Mouse (Mus musculus) layer of hippocampus, adult 9-10 months (tissue): ENCODE measurements around the gene Inpp5b.
A peak's percentile ranks its signal among the peaks of the same experiment; 100 is the strongest.
"Not testable (repeated sequence)": the region's sequence is repeated elsewhere in the genome, so short reads cannot be mapped to it uniquely, and the experiment has no call there.

ENCODE experiments used
- DNase-seq: peaks from one replicate; pipeline ENCODE4 v3.0.0; 2022; ENCODE audit warnings: low spot score

Inpp5b gene

GRCm38 (mm10) chr4:124709961-124710446, 31.6 kb upstream of the Inpp5b start:
- DNase-seq = no peak

DNA sequence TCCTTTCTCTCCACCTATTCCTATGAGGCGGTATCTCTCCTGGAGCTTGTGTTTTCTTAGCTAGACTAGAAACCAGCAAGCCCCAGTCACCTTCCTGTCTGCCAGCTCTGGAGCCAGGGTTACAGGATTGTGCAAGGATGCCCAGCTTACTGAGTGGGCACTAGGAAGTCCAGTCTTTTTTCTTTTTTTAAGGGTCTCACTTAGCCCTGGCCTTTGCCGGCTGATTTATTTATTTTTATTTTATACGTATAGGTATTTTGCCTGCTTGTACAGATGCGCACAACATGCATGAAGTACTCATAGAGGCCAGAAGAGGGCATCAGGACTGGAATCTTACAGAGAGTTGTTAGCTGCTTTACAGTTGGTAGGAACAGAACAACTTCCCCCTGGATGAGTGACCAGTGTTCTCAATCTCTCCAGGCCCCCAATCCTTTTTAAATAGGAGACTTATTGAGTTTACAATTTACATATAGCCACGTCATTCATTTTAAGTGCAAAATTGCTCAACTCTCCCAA, 30.8 kb upstream of the Inpp5b start:
- no peak for DNase-seq

DNA sequence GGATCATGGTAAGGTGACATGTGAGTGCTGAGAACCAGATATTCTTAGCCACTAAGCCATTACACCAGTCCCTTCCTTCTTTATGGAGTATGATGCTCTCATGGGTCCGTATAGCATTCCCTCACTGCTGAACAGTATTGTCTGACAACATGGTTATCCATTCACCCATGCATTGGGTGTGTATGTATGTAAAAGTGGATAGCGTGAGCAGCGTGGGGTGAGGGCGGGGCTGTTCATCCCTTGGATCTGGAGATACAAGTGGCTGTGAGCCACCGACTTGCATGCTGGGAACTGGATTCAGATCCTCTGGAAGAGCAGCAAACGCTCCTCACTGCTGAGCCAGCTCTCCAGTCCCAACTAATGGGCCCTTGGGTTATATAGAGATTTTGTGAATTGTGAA, 29.0 kb upstream of the Inpp5b start:
- no peak for DNase-seq

DNA sequence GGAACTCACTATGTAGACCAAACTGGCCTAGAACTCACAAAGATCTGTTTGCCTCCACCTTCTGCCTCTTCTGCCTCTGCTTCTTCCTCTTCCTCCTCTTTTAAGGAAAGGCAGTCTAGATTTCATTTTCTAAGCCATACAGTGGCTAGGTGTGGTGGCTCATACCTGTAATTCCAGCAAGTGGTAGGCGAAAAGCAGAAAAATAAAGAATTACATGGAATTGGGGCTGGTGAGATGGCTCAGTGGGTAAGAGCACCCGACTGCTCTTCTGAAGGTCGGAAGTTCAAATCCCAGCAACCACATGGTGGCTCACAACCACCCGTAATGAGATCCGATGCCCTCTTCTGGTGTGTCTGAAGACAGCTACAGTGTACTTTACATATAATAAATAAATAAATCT, 27.8 kb upstream of the Inpp5b start:
- DNase-seq = not testable (repeated sequence)

DNA sequence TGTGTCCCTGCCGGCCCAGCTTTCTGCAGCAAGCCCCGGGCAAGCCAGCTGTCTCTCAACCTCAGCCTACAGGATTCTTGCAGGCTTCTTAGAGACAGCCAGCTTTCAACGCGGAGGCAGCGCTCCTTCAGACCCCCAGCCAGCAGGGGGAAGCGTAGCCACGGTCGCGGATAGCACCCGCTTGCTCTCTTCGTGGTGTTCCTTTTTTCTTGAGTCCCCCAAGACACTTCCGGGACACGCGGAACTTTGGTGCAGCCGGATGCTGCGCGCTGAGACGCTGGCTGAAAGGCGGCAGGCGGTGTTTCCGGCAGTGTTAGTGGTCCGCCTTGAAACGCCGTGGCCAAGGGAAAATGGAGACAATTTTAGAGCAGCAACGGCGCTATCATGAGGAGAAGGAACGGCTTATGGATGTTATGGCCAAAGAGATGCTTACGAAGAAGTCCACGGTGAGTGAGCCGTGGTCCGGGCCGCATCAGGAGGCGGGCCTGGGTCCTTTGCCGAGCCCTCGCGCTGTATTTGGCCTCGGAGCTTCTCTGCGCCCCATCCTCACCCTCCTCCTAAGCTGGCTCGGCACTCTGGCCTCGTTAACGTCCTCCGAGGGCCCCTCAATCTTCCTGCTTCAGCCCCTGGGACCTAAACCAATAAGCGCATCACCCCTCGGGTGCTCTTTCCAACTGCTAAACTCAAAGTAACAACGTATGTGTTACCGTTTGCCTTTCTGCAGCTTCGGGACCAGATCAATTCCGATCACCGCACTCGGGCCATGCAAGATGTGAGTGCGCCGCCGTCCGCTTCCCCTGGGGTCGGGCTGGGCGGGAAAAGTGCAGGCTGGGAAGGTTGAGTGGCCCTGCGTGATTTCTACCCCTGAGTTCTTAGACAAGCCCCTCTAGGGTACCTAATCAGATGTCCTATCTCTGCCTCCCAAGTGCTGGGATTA, 26.8 kb upstream of the Inpp5b start, which contains the start of gene Sf3a3:
Gene Sf3a3, plus strand, starts transcription at position 232 of the 937 bp plus-strand sequence.
- peak; percentile 90 for DNase-seq

GRCm38 (mm10) chr4:124719101-124719500, 22.5 kb upstream of the Inpp5b start:
- DNase-seq = no peak

- DNase-seq = no peak
Observed at GRCm38 (mm10) chr4:124726121-124726520, 15.5 kb upstream of the Inpp5b start.

DNA sequence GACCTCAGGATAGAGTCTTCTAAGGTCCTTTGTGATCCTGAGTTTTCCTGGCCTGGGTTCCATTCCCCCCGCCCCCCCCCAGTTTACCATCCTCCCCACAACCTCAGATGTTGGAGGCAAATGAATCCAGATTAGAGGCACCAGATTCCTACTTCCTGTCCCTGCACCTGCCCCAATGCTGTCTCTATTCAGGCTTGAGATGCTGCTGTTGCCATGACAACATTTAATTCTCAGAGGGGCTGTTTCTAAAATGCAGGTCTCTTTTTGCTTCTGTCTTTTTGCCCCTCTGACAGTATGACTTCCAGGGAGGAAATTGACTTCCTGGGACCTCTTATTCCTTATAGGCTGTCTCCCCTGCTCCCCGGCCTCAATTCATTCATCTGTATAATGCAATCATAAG, 4.7 kb upstream of the Inpp5b start:
- DNase-seq = no peak

- no peak for DNase-seq
Observed at GRCm38 (mm10) chr4:124737486-124737885, 4.2 kb upstream of the Inpp5b start.

DNA sequence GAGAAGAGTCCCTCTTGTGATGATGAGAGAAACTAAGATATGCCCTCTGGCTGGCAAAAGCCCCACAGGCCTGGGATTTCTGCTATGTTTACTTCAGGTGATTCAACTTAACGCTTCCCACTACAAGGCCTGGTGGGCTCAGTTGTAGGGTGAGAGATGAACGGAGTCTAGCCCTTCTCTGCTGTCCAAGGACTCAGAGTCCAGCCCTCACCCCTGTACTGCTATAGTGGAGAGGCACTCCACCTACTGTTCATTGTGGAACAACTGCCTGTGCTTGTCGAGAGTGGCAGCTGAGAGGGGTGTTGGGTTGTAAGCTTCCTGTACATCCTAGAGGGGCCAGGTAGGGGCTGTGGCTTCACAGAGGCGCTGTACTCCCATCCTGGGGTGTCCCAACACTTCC, 3.6 kb upstream of the Inpp5b start:
- no peak for DNase-seq

- DNase-seq = no peak
Observed at GRCm38 (mm10) chr4:124738783-124739182, 2.9 kb upstream of the Inpp5b start.

DNA sequence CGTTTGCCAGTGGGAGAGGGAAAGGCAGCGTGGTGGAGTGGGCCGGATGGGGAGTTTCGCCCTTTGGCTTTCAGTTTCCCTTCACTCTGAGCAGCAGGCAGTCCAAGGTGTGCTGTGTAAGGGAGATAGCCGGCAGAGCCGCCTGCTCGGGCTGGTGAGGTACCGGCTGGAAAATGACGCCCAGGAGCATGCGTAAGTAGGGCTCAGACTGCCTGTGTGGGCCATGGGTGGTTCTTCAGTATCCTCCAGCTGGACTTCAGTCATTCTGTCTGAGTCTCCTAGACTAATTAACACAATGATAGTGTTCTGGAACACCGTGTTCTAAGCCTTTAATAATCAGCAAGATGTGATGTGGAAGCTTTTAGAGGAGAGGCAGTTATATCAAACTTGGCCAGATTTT, 1.2 kb downstream of the Inpp5b start:
- no peak for DNase-seq

DNA sequence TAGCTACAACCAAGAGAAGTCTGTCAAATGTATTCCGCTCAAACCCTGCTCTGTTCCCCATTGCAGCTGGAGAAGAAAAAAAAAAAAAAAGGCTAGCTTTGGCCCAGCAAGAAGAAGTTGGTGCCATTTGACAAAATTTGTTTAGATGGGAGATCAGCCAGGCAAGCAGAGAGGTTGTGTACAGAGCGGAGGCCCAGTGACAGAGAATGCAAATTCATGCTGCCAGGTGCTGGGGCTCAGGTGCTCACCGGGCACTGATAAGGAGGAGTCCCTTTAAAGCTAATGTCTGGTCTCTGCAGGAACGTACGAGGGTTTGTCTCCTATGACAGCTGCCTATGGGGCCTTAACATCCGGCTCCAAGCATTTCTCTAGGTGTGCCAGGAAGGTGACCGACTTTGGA, 4.9 kb downstream of the Inpp5b start:
- DNase-seq = no peak

GRCm38 (mm10) chr4:124747851-124748250, 6.2 kb downstream of the Inpp5b start:
- no peak for DNase-seq

DNA sequence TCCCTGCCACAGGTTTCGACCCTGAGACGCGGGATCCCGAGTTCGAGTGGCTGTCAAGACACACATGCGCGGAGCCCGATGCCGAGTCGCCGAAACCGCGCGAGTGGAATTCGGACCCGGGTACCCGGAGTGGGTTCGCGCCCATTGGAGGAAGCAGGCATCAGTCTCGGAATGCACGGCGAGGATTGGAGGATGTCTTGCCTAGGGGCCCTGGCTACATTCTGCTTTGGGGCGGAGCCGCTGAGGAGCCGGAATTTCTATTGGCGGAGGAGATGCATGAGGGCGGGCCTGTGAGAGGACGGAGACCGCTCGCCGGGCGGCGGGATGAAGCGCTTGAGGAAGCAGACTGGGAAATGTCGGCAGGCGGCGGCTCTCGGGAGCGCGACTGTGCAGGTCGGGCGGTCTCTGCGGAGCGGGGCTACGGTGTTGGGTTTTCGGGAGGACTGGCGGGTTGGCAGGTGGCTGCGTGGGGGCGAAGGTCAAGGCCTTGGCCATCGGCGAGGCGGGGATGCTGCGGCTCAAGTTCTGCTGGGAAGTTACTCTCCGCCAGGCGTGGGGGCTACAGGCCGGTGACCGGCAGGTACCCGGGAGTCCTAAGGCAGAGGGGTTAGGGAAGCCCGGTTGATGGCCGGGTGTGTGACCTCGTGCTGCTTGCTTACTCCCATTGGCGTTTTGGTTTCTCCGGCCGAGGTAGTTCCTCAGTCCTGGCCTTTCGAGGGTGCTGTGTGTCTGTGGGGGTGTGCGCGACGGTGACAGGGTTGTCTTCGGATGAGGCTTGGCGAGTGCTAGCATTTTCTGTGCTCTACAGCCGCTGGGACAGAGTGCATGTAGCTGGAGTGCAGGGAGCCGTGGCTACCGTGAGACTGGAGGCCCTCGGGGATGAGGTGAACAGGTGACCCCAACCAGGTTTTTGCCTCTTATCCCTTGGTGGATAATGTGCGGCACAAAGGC, 9.9 kb downstream of the Inpp5b start:
- DNase-seq = peak; percentile 97

DNA sequence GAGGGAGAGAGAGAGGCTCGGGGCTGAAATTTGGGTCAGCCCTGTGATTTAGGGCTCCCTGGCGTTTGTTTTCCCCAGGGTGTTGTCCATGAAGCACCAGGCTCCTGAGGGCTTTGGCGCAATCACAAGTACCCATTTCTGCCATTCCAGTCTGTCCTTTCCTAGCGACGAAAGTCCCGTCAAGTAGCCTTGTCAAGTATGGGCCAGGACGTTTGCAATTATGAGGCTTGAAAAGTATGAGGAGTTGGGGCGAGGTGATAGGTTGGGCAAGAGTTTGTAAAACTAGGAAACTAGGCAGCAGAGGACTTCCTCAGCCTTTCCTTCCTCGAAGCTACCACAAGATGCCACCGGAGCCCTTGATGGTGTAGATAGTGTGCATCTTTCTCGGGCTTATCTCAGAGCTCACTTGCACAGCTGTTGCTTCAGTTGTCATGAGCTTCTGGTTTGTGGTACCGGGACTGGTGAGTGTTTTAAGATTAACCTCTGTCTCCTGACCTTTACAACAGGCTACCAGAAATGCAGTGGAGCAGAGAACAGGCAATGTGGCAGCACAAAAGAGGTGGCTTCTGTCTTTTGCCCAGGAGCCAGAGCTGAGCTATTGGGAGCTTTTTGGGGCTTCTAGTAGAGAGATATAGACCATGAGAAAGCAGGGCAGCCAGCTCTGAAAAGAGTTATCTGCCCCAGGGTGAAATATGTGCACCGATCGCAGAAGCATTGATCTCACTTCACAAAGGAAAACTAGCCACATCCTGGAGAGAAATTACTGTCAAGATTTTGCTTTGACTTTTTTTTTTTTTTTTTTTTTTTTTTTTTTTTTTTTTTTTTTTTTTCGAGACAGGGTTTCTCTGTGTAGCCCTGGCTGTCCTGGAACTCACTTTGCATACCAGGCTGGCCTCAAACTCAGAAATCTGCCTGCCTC, 10.9 kb downstream of the Inpp5b start:
- no peak for DNase-seq

DNA sequence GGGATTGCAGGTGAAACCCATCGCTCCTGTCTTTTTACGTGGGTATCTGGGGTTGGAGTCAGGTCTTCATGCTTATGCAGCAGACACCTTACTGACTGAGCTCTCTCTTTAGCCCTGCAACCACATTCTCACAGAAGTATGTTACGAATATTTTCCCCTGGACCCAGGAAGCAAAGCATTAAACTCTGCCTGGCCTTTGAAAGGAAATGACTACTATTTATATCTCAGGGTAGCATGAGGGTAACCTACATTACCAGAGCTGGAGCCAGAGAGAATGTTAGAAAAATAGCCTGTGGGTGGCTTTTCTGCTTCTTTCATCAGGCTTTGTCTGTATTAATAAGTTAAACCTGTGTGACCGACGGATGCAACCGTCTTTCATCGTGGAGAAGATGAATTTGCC, 13.9 kb downstream of the Inpp5b start:
- DNase-seq = no peak

DNA sequence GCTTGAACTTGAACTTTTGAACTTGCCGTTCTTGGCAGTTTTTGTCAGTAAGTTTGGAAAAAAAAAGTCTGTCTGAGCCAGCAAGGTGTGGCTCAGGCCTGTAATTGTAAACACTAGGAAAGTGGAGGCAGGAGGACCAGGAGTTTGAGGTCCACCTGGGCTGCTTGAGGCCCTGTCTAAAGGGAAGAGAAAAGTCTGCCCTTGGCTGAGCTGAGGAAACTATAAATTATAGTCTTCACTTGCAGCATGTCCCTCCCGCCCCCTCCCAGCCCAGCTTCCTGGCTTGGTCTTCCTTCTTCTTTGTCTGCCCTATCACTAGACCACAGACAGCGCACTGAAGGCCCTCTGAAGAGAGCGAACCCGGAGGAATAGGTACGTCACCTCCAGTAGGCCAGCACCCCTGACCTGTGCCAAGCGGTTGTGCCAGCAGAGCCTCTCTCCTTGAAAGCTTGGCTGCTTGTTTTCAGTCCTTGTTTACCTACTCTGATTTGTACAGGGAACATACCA, 17.7 kb downstream of the Inpp5b start:
- DNase-seq = no peak

- DNase-seq = no peak
Observed at GRCm38 (mm10) chr4:124761201-124761600, 19.6 kb downstream of the Inpp5b start.

GRCm38 (mm10) chr4:124762858-124763452, 21.3 kb downstream of the Inpp5b start:
- no peak for DNase-seq
